Mouse (Mus musculus) MN1 (cell line): ENCODE results near the gene Lamc2.
"Not testable (repeated sequence)": the region's sequence is repeated elsewhere in the genome, so short reads cannot be mapped to it uniquely, and the experiment has no call there.

Experiments used
- DNase-seq: peaks from one replicate; pipeline ENCODE4 v3.0.0-alpha.2; 2016; ENCODE audit warnings: low spot score

The Lamc2 gene

DNA sequence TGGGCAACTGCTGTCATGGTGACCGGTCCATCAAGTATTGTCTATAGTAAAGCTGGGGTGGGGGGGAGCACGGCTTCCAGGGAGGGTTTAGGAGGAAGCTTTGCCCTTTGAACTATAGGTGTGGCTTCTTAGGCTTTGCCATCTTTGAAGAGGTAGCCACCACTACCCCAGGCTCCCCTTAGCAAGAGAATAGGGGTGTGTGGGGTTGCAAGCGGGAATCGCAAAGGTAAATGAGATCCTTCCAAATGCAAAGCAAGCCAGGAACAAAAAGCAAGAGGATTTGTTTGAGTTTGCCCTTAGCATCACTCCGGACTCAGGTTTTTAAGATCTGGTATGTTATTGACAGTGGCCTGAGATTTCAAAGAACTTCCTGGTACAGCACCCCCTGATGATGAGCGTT lies 90.9 kb downstream of the Lamc2 start:
- DNase-seq: no peak

GRCm38 (mm10) chr1:153094226-153095076 lies 91.8 kb downstream of the Lamc2 start:
- DNase-seq: no peak

DNA sequence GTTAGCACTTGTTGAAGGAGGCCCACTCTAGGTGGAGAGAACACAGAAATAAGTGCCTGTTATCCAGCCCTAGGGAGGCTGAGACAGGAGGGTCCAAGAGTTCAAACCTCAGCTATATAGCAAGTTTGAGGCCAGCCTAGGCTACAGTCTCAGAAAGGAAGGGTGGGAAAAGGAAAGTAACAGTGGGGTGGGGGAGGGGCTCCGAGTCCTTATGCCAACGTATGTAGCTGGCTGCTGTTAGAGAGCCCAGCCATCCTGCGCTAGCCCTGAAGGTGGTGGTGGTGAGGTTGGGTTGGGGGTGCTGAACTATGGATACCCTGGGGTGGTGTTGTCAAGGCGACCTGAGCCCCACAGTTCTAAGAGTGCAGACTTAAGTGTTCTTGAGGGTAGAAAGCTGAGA lies 92.7 kb downstream of the Lamc2 start:
- no peak for DNase-seq

DNA sequence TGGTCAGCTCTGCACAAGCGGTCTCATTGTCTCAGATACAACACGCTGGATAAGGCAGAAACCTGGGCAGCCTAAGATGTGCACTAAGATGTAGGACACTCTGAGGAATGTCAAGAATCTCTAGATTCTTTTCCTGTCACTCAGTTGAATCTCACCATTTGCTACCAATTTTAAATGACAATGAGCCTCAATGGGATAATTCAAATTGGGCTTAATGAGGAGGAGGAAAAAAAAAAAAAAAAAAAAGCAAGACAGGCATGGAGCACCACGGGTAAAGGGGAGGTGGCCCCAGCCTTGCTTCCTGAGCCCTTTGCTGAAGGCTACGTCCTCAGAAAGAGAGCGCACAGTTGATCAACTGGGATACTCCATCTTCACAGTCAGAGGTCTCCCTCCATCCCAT lies 93.1 kb downstream of the Lamc2 start:
- no peak for DNase-seq

GRCm38 (mm10) chr1:153092237-153092975 lies 93.8 kb downstream of the Lamc2 start:
- DNase-seq: peak; percentile 75

DNA sequence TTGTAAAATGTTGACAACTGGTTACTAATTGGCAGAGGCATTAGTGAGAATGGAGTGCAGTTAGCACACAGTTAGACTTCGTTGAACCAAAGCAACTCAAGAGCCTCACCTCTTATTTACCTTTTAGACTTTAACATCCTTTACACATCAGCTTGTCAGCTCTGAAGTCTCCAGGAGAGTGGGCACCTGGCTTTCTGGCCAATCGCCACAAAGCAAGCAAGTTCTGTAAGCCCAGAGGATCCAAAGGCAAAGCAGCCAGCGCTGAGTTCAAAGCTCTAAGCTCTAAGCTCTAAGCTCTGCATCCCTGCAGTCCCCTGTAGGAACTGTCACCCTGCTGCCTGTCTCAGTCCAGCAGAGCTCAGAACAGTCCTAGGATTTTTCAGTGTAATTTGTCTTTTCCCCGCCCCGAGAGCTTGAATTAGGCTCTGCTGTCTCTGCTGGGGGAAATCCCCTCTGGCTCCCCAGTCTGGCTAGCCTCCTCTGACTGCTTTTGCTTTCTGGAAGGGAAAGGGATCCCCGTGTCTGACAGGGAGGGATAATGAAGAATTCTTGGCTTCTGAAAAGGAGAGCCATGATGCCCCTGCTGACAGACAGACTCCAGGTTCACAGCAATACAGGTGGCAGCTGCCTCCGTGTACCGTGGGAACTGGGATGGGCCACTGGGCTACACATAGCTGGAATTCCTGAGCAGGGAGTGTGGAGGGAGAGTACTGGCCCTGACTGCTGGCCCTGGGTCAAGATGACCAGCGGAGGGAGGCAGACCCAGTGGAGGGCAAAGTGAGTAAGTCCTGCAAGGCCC lies 94.6 kb downstream of the Lamc2 start:
- DNase-seq: no peak

DNA sequence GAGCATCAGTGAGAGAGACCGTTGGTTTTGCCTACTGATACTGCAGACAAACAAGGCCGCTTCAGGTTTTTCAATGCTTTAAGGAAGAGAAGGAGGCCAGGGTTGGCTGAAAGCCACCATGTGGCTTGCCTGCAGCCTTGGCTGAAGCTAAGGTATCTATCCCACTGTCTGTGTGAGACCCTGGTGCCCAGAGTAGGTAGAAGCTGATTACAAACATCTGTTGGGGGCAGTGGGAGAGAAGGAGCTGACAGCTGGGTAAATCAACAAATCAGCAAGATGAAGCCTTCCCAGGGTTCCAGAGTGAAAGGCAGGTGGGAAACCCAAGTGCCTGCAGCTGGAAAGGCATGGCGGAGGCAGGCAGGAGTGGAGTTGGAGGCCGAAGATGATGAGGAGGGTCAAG lies 95.4 kb downstream of the Lamc2 start:
- no peak for DNase-seq

- DNase-seq: no peak
Observed at GRCm38 (mm10) chr1:153090081-153090480, 96.2 kb downstream of the Lamc2 start.

DNA sequence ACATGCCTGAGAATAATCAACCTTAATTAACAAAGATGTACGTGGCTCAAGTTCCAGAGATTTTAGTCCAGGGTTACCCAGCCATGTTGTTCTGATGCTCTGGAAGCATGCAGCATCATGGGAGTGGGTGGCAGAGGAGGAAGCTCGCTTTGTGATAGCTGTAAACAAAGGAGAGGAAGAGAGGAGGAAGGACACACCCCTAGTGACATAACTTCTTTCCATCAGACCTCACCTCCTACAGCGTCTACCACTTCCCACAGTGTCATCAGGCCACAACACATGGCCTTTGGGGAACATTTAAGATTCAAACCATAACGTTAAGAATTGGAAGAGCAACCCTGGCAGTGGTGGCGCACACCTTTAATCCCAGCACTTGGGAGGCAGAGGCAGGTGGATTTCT lies 98.5 kb downstream of the Lamc2 start:
- no peak for DNase-seq

- peak; percentile 13 for DNase-seq
Observed at GRCm38 (mm10) chr1:153085198-153085597, 101.0 kb downstream of the Lamc2 start.

DNA sequence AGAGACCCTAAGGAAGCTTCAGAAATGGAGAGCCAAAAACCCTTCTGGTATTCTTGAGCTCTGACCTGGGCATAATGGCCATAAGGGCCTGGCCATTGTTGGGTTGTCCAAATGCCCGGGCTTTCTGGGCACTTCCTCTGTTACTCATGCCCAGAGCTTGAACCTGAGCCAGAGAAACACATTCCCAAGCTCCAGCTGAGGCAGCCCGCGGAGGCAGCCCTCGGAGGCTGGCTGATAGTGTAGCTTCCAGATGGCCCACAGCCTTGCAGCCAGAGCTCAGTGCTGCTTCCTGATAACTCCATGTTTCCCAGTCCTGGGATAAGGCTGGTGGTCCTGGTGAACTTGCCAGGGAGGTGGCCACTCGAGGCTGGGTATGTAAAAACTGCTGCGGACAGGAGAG lies 102.1 kb downstream of the Lamc2 start:
- peak; percentile 83 for DNase-seq

- DNase-seq: not testable (repeated sequence)
Observed at GRCm38 (mm10) chr1:153083233-153083632, 103.0 kb downstream of the Lamc2 start.

GRCm38 (mm10) chr1:153075955-153076354 lies 110.3 kb downstream of the Lamc2 start:
- no peak for DNase-seq

GRCm38 (mm10) chr1:153075087-153075736 lies 111.0 kb downstream of the Lamc2 start:
- DNase-seq: no peak

GRCm38 (mm10) chr1:153073441-153073840 lies 112.8 kb downstream of the Lamc2 start:
- no peak for DNase-seq
